Mouse (Mus musculus): ENCODE measurements around the gene Zdhhc5.
A peak's percentile ranks its signal among the peaks of the same experiment; 100 is the strongest.

The Zdhhc5 gene

DNA sequence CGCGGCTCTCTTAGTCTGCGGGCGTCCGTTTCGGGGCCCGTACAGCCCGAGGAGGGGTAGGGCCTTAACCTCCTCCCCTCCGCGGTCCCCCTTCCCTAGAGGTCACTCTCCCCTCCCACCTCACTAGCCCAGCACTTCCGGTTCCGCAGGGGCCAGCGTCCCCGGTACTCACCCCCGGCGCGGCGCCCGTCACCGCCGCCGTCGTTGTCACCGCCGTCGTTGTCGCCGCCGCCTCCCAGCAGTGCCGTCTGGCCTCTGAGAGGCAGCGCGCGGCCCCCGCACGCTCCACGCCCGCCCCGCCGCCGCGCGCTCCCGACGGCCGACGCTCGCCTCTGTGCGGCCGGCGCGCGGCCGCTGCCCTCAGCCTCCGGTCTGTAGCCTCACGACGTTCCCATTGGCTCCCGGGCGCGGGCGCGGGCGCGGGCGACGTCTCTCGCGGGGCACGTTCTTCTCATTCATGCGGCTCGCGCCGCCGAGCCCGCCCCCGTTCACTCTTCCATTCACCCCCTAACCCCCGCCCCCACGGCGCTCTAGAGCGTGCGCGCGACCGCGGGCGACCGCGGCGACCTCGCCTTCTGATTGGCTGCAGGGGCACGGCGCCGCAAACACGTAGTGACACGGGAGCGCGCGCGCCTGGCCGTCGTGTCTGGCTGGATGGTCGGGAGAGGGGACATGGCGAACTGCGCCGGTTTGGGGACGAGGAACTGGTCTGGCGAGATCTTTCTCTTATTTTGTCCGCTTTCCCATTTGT lies at the start of gene Zdhhc5:
Zdhhc5 (minus strand) TSS at position 370 of the 751 bp plus-strand sequence.
- DNase-seq (ENCODE audit: low read depth, low spot score), result peak; percentile 98

DNA sequence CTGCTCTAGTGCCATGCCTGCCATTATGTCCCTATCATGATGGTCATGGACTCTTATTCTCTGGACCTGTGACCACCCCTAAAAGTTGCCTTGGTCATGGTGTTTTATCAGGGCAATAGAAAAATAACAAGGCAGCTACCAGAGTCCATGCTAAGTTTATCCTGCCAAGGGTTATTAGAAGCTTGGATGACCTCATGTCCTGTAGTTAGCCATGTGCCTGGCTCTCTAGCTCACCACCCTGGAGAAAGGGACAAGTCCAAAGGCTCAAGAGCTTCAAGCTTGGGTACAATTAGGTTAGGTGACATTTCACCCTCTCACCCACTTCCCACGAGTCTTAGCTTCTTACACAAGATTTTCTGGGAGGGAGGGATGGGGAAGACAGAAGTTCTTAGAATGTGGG lies 47.8 kb upstream of the Zdhhc5 start:
- DNase-seq (ENCODE audit: low read depth, low spot score), result no peak

DNA sequence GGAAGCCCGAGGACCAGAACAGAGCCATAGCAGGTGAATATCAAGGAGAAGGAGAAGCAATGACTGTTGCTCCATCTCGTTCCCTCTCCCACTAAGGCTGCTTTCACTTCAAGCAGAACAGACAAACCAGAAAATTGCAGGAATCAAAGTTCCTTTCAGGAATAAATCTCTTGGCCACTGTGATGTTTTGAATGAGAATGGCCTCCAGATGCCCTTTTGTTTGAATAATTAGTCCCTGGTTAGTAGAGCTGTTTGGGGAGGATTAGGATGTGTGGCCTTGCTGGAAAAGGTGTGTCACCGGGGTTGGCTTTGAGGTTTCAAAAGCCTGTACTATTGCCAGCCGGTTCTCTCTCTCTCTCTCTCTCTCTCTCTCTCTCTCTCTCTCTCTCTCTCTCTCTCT lies 47.3 kb upstream of the Zdhhc5 start:
- DNase-seq (ENCODE audit: low read depth, low spot score), result no peak

DNA sequence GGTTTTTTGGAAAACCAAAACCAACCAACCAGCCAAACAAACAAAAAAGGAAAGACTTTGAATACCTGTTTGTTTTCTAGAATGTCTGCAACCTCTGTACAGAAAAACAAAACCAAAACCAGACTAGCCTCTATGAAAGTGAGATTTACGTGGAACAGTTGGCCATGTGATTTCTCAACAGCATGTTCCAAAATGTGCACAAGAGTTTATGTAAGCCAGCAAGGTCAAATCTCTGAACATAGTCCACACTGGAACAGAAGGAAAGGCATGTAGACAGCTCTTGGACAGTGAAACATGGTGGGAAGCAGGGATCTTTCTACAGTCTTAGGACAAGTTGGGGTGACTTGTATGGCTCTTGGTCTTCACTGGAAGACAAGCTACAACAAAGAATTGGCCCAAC lies 46.9 kb upstream of the Zdhhc5 start:
- DNase-seq (ENCODE audit: low read depth, low spot score), result no peak

DNA sequence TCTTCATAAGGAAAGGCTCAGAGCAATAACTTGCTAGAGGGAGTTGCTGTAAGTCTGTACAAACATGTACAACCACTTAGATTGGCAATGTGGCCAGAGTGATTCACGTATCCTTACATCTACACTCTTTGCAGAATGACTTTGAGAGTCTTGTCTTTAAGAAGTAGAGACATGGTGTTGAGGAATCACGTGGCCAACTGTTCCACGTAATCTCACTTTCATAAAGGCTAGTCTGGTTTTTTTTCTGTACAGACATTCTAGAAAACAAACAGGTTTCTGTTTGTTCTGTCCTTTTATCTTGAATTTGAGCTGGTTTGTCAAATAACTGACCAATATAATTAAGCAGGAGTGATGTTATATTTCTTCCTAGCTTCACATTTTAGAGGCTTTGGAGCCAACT lies 46.3 kb upstream of the Zdhhc5 start:
- no peak for DNase-seq (ENCODE audit: low read depth, low spot score)

DNA sequence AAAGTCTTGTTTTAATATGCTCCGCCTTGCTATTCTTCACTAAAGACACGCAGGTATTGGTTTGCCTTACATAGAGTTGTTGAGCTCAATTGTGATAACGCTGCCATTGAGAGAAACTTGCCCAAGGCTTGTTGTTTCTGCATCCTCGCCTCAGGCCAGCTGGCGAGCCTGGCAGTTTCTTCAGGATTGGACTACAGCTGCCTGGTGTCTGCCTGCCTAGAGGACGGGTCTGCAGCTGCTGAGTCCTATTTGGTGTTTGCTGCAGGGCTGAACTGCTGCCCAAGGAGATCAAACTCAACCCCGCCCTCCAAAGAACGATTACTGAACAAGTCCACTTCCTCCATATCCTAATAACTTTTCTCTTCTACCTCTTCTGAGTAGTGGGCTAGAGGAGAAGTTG lies 45.8 kb upstream of the Zdhhc5 start:
- no peak for DNase-seq (ENCODE audit: low read depth, low spot score)

DNA sequence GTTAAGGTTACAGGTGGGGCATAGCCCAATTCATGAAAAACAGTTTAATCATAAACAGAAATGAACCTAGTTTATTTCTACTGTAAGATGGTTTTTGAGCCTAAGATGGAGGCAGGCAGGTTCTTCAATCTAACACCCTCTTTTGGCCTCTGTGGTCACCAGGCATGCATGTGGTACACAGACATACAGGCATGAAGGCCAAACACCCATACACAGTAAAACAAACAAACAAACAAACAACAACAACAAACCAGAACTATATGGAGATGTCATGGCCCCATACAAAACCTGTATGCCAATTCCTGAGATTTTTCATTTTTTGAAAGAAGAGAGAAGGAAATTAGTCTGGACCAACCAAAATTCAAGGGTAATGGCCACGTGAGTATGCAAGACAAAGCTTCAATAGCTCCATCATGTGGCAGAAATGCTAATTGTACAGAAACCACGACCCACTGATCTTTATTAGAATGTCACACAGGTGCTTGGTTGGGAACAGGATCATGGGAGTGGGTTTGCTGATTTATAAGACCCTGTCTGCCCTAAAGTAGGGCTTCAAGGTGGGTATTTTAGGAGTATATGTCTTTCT lies 43.7 kb upstream of the Zdhhc5 start:
- peak; percentile 69 for DNase-seq (ENCODE audit: low read depth, low spot score)

DNA sequence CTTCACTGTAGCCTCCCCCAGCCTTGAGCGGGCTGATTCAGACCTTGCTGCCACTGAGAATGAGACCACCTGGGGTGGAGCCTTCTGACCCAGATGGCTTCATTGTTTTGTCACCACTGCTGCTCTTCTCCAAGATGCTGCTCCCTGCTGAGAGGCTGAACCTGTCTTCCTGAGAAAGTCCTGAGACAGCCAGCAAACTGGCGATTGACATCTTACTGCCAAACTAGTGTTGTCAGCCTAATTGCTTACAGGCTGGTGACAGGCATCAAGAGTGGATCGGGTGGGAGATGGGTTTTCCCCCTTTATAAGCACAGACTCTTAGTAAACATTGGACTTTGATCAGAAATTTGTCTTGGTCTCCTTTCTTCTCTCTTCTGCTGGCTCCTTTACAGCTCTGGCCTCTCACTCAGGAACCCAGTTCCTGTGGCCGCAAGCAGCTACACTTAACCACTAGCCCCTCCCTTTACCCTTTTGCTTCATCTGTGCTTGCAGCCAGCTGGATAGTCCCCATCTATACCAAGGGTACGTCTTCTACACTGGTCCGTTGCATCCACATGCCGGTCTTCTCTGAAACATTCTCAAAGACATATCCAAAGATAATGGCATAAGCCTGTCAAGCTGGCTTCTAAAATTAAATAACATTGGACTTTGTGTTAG lies 42.2 kb upstream of the Zdhhc5 start:
- DNase-seq (ENCODE audit: low read depth, low spot score), result no peak

DNA sequence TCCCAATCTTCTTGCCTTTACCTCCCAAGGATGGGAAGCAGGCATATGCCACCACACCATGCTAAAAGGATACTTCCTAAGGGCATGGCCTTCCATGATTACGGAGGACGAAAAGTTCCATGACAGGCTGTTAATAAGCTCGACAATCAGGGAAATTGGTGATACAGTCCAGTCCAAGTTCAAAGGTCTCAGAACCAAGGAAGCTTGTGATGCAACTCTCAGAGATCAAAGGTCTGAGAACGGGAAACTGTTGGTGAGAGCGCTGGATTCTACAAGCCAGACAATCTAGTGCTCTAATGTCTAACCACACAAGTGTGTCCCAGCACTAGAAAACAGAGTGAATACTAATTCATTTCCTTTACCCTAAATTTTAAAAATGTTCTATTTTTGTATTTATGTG lies 41.3 kb upstream of the Zdhhc5 start:
- no peak for DNase-seq (ENCODE audit: low read depth, low spot score)

DNA sequence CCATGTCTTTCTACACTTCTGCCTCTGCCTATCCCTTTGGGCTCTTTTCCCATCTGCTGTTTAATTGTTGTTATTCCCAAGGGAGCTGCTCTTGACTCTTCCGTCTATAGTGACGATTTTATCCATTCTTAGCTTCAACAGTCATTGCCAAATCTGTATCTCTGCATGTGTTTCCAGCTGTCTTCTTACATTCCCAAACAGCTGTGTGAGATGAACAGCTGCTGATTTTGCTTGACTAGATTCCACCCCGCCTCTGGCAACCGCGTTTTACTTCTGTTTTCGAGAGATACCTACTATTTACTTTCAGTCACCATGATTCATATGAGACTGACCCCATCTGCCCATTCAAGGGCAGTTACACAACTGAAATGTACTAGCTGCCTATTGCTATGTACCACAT lies 35.1 kb upstream of the Zdhhc5 start:
- DNase-seq (ENCODE audit: low read depth, low spot score), result no peak

DNA sequence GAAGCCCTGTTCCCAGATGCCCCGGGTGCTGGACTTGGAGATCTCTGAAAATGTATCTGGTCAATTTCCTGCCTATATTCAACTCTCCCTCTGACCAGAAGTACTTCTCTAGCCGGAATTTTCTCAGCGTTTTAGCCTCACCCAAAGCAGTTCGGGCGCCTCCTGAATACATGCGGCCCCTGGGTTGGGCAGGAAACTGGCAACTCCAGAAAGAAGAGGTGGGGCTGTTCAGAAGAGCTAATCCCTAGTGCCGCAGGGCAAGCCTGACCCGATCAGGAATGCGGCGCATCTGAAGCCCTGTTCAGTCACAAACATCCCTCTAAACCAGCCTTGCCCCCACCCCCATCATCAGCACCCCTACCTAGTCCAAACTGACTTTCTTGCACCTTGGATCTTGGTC lies 29.1 kb upstream of the Zdhhc5 start:
- peak; percentile 65 for DNase-seq (ENCODE audit: low read depth, low spot score)

DNA sequence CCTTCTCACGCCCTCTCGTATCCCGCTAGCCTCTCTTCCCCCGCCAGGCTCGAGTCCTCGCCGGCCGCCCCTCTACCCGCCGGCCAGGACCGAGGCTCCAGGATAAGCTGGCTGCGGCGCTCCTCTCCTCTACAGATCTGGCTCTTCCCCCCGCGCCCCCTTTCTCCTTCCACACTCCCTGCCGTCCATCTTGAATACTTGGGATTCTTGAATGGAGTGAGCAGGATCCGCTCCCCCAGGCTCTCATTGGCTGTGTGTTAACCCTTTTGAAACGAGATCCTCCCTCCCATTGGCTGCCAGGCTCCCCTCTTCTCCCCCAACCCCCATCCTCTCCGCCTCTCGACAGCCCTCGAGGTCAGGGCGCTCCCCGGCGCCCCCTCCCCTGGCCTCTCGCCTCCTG lies 28.6 kb upstream of the Zdhhc5 start, which contains the start of gene Gm19426:
Gm19426 (minus strand) TSS at position 95 of the 400 bp plus-strand sequence.
- peak; percentile 96 for DNase-seq (ENCODE audit: low read depth, low spot score)

DNA sequence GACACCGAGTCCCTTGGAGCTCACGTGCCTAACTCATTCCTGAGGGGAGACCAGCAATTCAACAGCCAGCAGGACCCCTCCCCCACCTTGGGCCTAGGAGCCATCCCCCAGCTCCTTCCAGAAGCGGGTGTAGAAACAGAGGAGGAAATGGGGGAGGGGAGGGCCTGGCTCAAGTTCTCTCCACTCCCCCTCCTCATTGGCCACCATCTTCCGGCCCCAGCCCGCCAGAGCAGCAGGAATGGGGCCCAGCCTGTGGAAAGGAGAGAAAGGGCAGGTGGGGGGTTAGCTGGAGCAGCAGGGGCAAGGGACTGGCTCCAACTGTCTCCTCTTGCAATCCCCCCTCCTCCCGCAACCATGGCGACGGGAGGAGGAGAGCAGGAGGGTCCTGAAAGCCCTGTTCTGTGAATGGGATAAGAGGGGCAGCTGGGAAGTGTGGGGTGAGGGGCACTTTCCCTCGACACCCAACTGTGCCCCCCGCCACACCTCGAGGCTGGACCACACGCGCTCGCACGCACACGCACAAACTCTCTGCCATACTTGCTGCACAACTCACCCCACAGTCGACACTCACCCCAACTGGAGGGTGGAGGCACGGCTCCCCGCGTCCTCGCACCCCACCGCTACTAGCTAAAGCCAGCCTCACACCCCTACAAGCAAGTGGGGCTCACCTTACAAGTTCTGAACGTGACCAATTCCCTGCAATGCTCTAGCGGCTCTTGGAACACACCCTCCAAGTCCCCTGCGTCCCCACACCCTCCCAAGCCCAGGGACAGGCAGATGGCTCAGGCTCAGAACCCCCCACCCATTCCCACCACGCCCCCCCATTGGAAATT lies 27.7 kb upstream of the Zdhhc5 start:
- DNase-seq (ENCODE audit: low read depth, low spot score), result peak; percentile 97

DNA sequence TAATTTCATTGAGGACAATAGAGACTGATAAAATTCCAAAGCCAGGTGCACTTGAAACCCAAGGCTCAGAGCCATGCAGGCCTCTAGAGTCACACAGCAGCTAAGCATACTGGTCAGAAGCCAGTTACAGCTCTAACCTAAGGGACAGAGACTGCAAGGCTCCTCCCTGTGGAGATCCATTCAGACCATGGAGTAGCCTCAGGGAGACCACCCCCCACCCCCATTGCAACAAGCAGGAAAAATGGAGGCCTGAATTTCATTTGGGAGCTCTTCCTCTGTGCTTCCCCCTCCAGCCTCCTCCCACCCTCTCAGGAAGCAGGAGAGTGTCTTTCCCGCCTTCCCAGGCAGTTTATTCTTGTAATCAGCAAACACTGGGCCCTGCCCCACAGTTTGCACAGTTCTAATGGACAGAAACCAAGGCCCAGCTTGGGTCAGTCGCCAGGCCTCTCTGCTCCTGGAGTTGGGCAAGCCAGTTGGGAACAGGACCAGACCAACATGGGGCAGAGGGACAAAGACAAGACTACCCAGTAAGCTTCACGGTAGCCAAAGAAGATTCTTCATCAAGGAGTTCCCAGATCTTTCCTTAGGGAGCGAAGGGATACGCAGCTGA lies 27.0 kb upstream of the Zdhhc5 start:
- no peak for DNase-seq (ENCODE audit: low read depth, low spot score)

DNA sequence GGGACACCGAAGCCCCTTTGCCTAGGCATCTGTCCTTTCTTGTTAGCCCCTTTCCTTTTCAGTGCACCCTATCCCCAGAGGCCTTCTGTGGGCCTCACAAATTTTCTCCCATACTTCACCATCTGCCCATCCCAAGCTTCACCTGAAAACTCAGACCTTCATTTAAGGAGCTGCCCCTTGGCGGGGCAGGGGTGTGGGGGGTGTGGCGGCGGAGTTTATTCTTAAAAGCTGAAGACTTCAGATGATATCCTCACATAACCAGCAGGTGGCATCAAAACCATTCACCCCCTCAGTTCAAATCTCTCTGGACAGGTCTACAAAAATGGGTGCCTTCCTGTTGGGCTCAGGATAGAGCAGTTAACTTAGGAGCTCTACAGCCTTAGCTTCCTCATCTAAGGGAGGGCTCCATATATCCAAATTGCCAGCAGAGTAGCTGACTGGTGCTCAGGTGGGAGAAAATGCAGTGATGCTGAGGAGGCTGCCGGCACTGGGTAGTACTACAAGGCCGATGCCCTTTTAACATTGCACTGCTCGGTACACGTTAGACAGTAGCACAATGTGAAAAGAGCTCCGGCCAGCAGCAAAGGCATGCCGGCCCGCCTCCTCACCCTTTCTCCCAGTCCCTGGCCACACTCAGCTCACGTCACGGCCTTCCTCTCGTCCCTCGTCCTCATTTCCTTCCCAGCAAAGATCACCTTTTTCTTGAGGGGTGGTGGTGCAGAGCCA lies 25.8 kb upstream of the Zdhhc5 start:
- DNase-seq (ENCODE audit: low read depth, low spot score), result no peak

DNA sequence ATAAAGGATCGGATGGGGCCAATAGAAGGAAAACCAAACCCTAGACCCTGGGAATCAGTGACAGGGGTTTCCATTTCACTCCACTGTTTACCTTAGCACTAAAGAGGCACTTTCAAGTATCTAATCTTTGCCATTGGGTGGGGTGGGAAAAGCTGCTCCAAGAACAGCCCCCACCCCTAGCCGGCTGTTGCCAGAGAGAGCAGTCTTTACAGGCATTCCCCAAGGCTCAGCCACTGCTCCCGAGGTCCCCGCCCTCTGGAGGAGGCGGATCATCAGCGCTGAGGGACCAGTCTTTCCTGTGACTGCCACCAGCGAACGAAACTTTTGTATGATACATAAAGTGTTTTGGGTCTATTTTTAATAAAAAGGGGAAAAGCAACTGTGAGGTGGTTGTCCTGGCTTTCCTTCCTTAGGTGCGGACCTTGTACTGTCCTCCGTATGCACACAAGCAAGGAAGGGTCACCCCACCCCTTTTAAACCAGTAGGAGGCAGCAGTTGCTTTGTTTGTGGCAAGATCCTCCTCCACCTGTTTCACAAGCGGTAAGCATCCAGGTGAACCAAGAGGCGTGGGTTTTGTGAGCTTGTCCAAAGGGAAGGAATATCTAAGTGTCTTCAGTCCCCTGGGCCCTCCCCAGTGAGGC lies 23.4 kb upstream of the Zdhhc5 start:
- DNase-seq (ENCODE audit: low read depth, low spot score), result peak; percentile 61

DNA sequence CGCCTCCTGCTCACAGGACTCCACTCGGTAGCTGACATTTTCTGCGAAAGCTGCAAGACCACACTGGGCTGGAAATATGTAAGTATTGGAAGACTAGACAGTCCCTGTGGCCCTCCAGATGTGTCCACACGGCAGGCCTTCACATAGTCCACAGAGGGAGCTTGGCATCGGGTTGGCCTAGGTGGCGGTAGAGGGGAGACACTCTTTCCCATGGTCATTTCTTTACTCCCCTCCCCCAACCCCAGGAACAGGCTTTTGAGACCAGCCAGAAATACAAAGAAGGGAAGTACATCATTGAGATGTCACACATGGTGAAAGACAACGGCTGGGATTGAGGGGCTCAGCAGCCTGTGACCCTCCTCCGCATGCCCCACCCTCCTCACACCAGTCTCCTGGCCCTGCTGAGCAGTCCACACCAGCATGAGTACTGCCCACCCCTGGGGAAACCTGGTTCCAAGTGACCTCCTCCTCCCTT lies 22.5 kb upstream of the Zdhhc5 start:
- peak; percentile 52 for DNase-seq (ENCODE audit: low read depth, low spot score)

DNA sequence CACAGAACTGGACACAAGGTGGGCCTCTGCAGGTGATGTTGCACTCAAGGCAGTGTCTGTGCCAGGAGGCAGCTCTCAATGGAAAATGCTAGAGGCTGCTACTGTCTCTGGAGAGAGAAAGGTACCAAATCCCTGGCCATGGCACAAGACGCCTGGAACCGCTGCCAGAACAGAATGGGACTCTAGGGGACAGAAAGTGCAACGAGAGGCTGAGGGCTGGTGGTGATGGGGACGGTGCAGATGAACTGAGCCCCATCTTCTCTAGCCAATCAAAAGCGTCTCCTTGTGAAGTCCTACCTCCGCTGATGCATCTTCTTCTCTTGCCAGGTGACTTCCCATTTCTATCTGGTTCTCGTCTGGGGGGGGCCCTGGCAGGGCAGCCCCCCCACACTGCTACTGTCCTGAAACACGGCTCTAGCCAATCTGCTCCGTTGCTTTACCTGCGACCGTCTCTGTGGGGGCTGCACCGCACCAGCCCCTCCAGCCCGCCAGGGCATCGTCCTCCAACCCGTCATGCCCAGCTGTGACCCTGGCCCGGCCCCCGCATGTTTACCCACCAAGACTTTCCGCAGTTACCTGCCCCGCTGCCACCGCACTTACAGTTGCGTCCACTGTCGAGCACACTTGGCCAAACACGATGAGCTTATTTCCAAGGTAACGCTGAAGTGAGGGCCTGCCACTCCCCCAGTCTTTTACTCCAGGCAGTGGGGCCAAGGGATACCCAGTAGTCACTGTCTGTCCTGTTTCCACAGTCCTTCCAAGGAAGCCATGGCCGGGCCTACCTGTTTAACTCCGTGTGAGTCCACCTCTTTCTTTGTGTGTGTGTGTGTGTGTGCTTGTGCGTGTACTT lies 21.6 kb upstream of the Zdhhc5 start:
- DNase-seq (ENCODE audit: low read depth, low spot score), result peak; percentile 20

DNA sequence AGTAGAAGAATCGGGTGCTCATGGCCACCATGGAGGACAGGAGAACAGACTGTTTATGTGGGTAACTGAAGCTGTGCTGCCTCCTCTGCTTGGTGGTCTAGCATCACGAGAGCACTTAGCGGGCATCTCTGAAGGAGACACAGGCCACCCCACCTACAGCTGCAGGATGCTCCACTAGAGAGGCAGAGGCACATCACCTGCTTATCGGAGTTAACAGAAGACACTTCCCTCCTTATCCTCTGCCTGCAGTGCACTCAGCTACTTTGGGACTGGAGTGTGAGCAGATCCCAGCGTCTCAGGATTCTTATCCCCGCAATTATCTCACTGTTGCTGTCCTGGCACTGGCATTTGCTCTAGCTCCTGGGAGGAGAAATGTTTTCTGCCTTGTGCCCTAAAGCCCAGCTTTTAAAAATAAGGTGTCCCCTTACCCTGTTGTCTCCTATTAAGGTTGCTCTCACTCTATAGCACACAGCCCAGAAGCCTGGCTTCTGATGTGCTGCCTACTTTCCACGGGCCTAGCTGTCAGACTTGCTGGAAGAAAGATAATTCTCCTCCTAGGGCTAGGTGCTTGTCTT lies 20.5 kb upstream of the Zdhhc5 start:
- peak; percentile 26 for DNase-seq (ENCODE audit: low read depth, low spot score)

Data from forelimb bud, embryonic 11.5 days (tissue).